Mouse (Mus musculus) ovary, postnatal 36 days (tissue): ENCODE measurements around the gene AC124108.1.

Source experiments
- DNase-seq: peaks from one replicate; pipeline ENCODE4 v3.0.0; 2022; ENCODE audit warnings: low spot score, mixed read lengths

AC124108.1 gene

GRCm38 (mm10) chr1:132164780-132165518 is 26.3 kb upstream of the AC124108.1 start:
- DNase-seq = no peak

- DNase-seq = no peak
Observed at GRCm38 (mm10) chr1:132165859-132166258, 25.4 kb upstream of the AC124108.1 start.

- DNase-seq = no peak
Observed at GRCm38 (mm10) chr1:132168115-132168767, 23.0 kb upstream of the AC124108.1 start.

GRCm38 (mm10) chr1:132170698-132171097 is 20.6 kb upstream of the AC124108.1 start:
- no peak for DNase-seq

- DNase-seq = no peak
Observed at GRCm38 (mm10) chr1:132171619-132172018, 19.6 kb upstream of the AC124108.1 start.

- DNase-seq = no peak
Observed at GRCm38 (mm10) chr1:132186303-132186702, 5.0 kb upstream of the AC124108.1 start.

- no peak for DNase-seq
Observed at GRCm38 (mm10) chr1:132188442-132189066, 2.7 kb upstream of the AC124108.1 start.

- DNase-seq = no peak
Observed at GRCm38 (mm10) chr1:132189231-132189630, 2.0 kb upstream of the AC124108.1 start.

- DNase-seq = no peak
Observed at GRCm38 (mm10) chr1:132190040-132190513, 1.2 kb upstream of the AC124108.1 start.

- no peak for DNase-seq
Observed at GRCm38 (mm10) chr1:132190621-132191092, 600 bp upstream of the AC124108.1 start.

GRCm38 (mm10) chr1:132191786-132192680 is 776 bp downstream of the AC124108.1 start:
- DNase-seq = no peak

- DNase-seq = no peak
Observed at GRCm38 (mm10) chr1:132193806-132194205, 2.5 kb downstream of the AC124108.1 start.

- no peak for DNase-seq
Observed at GRCm38 (mm10) chr1:132194624-132195023, 3.4 kb downstream of the AC124108.1 start.

GRCm38 (mm10) chr1:132195100-132195499 is 3.8 kb downstream of the AC124108.1 start:
- no peak for DNase-seq

GRCm38 (mm10) chr1:132195681-132196080 is 4.4 kb downstream of the AC124108.1 start:
- no peak for DNase-seq

GRCm38 (mm10) chr1:132196337-132196736 is 5.1 kb downstream of the AC124108.1 start:
- no peak for DNase-seq

- DNase-seq = no peak
Observed at GRCm38 (mm10) chr1:132197666-132198065, 6.4 kb downstream of the AC124108.1 start.

- DNase-seq = no peak
Observed at GRCm38 (mm10) chr1:132198401-132199071, 7.3 kb downstream of the AC124108.1 start.

- no peak for DNase-seq
Observed at GRCm38 (mm10) chr1:132199244-132199643, 8.0 kb downstream of the AC124108.1 start.

- DNase-seq = no peak
Observed at GRCm38 (mm10) chr1:132199934-132200333, 8.7 kb downstream of the AC124108.1 start.
